In the genomic region with DNA sequence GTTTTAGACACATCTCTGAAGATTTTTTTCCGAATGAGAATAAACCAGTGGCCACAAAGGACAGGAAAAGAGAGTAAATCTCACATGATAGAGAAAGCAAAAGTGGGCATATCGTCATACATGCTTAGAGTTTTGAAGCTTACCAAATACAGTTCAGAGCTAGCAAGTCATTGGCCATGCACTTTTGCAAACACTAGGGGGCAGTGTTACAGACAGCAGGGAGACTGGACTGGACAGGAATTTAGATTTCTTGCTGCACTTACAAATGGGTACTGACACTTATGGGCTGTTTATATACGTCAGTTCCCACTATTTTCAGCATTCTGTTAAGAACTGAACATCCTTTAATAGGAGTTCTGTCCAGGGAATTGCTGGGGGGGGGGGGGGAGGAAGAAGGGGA, we compare ENCODE assay signal across 10 mouse cellular contexts.
DNase-seq lines count a peak whose midpoint lies in the region; ATAC-seq and TF ChIP-seq lines count a peak whose summit lies in the region.
"Had no signal": no experiment of that assay in that cellular context is flagged by ENCODE, and none has a peak within 500 bp of the region (broad histone marks: within the 10 kb centered on the region; RNA-seq: fewer than 3 reads in every experiment).

No protein-coding gene starts in this region.

- no peak overlapping the region for H3K4me2 ChIP-seq in kidney, embryonic 16.5 days (replicated peaks; ENCODE audit: low read depth, low read length)
- H3K4me2 ChIP-seq in forebrain, embryonic 16.5 days (ENCODE audit: low read length), result no peak overlapping the region
- H3K4me2 ChIP-seq: embryonic facial prominence, embryonic 12.5 days; liver, embryonic 15.5 days had no signal

- H3K36me3 ChIP-seq in kidney, adult 2 months (ENCODE audit: control insufficient read depth, insufficient read depth, low read length), result no peaks in the 10 kb centered on the region
- no peaks in the 10 kb centered on the region for H3K36me3 ChIP-seq in kidney, embryonic 16.5 days (ENCODE audit: insufficient read depth, low read length)
- no peaks in the 10 kb centered on the region for H3K36me3 ChIP-seq in forebrain, embryonic 16.5 days (ENCODE audit: control insufficient read depth, insufficient read depth)
- H3K36me3 ChIP-seq: embryonic facial prominence, embryonic 12.5 days; liver, embryonic 15.5 days had no signal

- peak; percentile 67 for DNase-seq in kidney, adult 2 months
- DNase-seq in ES-CJ7 (ENCODE audit: low read depth, low spot score), result peak; percentile 68
- DNase-seq in layer of hippocampus, adult 18-20 months (ENCODE audit: low spot score in 2 of 2), result peak; percentile 42 to 75
- DNase-seq in mesoderm, embryonic 11.5 days (ENCODE audit: low read depth, low spot score), result peak; percentile 75

- no peak overlapping the region for H3K27ac ChIP-seq in kidney, adult 2 months (ENCODE audit: insufficient read depth, low read depth, low read length)
- no peak overlapping the region for H3K27ac ChIP-seq in kidney, embryonic 16.5 days (ENCODE audit: low read length)
- H3K27ac ChIP-seq in forebrain, embryonic 16.5 days (ENCODE audit: low read length), result no peak overlapping the region
- H3K27ac ChIP-seq: embryonic facial prominence, embryonic 12.5 days; liver, embryonic 15.5 days had no signal

- peak; percentile 73 for TF ChIP-seq CTCF in kidney, adult 2 months (conservative IDR thresholded peaks at IDR 0.05; ENCODE audit: insufficient read depth, insufficient read length, low read depth, low read length)

- no peak for ATAC-seq in kidney, embryonic 16.5 days (ENCODE audit: low FRiP score, low TSS enrichment)
- ATAC-seq in cerebellum, adult (ENCODE audit: insufficient number of reproducible peaks, low FRiP score, low TSS enrichment), result 0 out of 2 replicates have a peak, but pooled peaks have one; percentile 42
- 0 out of 2 replicates have a peak, but pooled peaks have one; percentile 9 for ATAC-seq in forebrain, embryonic 16.5 days
- ATAC-seq in erythroid progenitor cell, adult 5-6 weeks (replicated peaks; ENCODE audit: low FRiP score, poor library complexity, severe bottlenecking), result no peak

- H3K9me3 ChIP-seq in kidney, embryonic 16.5 days (ENCODE audit: low read length), result no peaks in the 10 kb centered on the region
- H3K9me3 ChIP-seq in forebrain, embryonic 16.5 days (ENCODE audit: control insufficient read depth, low read length), result no peaks in the 10 kb centered on the region
- H3K9me3 ChIP-seq: embryonic facial prominence, embryonic 12.5 days; liver, embryonic 15.5 days had no signal

- no peak overlapping the region for H3K9ac ChIP-seq in kidney, embryonic 16.5 days (replicated peaks; ENCODE audit: low read length)
- H3K9ac ChIP-seq in forebrain, embryonic 16.5 days (replicated peaks; ENCODE audit: low read depth, low read length), result no peak overlapping the region
- H3K9ac ChIP-seq: embryonic facial prominence, embryonic 12.5 days; liver, embryonic 15.5 days had no signal

- no peak overlapping the region for H3K4me3 ChIP-seq in kidney, adult 2 months (ENCODE audit: insufficient read depth, low read depth, low read length)
- H3K4me3 ChIP-seq in kidney, embryonic 16.5 days (ENCODE audit: low read length), result no peak overlapping the region
- H3K4me3 ChIP-seq in forebrain, embryonic 16.5 days (replicated peaks; ENCODE audit: low read length), result no peak overlapping the region
- H3K4me3 ChIP-seq: embryonic facial prominence, embryonic 12.5 days; liver, embryonic 15.5 days had no signal

- 21% methylated on average over 3 of the region's 3 CpGs for WGBS in kidney, adult 2 months
- WGBS in kidney, embryonic 16.5 days, result 26% methylated on average over 3 of the region's 3 CpGs
- WGBS in forebrain, embryonic 16.5 days, result 11% methylated on average over 3 of the region's 3 CpGs

- no peak for TF ChIP-seq POLR2A in kidney, adult 2 months (IDR thresholded peaks at IDR 0.05; ENCODE audit: low read depth, low read length)

- H3K4me1 ChIP-seq in kidney, adult 2 months (ENCODE audit: control insufficient read depth, insufficient read depth, low read length), result peaks cover 8% of the 10 kb centered on the region; the same call in 1 of the 2 replicates
- H3K4me1 ChIP-seq in kidney, embryonic 16.5 days (ENCODE audit: insufficient read depth, low read length), result peaks cover 22% of the 10 kb centered on the region
- peaks cover 19% of the 10 kb centered on the region for H3K4me1 ChIP-seq in forebrain, embryonic 16.5 days (replicated peaks; ENCODE audit: control insufficient read depth, insufficient read depth, low read length)

- no peaks in the 10 kb centered on the region for H3K27me3 ChIP-seq in kidney, adult 2 months (replicated peaks; ENCODE audit: control insufficient read depth, insufficient read depth, low read length)
- no peaks in the 10 kb centered on the region for H3K27me3 ChIP-seq in kidney, embryonic 16.5 days (ENCODE audit: insufficient read depth, low read length)
- no peaks in the 10 kb centered on the region for H3K27me3 ChIP-seq in forebrain, embryonic 16.5 days (replicated peaks; ENCODE audit: control insufficient read depth, insufficient read depth, low read length)
- H3K27me3 ChIP-seq: embryonic facial prominence, embryonic 12.5 days; liver, embryonic 15.5 days had no signal

Comparison
In these comparisons a context has a peak if more than half of its experiments do, and no peak if none do; other contexts are left out.
1. ATAC-seq: peak in cerebellum, adult (single experiment) and forebrain, embryonic 16.5 days (single experiment); none in kidney, embryonic 16.5 days (single experiment) and erythroid progenitor cell, adult 5-6 weeks (single experiment).
2. Peak in every context shown above with its lines, with median percentiles within 50 percentile points of each other: DNase-seq.